Mouse (Mus musculus): ENCODE measurements around the gene Olfr102. TPM values are rescaled to one million over a fixed set of nuclear protein-coding genes. Genes with fewer than 3 reads are reported as not detected.
A peak's percentile ranks its signal among the peaks of the same experiment; 100 is the strongest.

Gene Olfr102
- polyA plus RNA-seq (2015; fragmentation: Nextera tagmentation; extraction: Ambion mirVana), result not detected in 2 replicates

DNA sequence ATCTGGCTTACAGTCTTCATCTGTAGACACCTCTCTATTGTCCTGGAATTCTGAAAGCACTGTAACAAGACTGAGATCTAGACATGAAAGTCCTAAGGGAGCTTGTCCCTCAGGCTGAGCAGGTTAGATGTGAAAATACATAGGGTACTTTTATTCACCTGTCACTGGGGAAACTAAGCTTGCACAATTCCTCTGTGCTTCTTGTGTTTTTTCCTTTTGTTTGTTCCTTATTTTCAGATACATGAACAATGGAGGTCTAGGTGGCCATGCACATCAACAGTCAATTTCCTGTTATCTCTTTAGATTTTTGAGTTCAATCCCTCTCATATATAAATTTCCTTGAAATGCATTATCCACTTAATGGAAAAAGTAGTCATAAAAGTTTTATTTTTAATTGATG is at the start of gene Olfr102:
Gene Olfr102 (minus strand): TSS at position 101 of the 400 bp plus-strand sequence.
- H3K9ac ChIP-seq, result no peak within 1 kb of the TSS
- H3K4me3 ChIP-seq, result no peak within 1 kb of the TSS
- H3K4me2 ChIP-seq, result no peak within 1 kb of the TSS
- H3K36me3 ChIP-seq, result no peaks in the 10 kb centered on the region
- no peak within 1 kb of the TSS for H3K27ac ChIP-seq
- H3K9me3 ChIP-seq, result no peaks in the 10 kb centered on the region
- H3K4me1 ChIP-seq, result no peaks in the 10 kb centered on the region
- no peaks in the 10 kb centered on the region for H3K27me3 ChIP-seq
- ATAC-seq (ENCODE audit: borderline replicate concordance, extremely low read depth, low FRiP score, low TSS enrichment), result no peak

DNA sequence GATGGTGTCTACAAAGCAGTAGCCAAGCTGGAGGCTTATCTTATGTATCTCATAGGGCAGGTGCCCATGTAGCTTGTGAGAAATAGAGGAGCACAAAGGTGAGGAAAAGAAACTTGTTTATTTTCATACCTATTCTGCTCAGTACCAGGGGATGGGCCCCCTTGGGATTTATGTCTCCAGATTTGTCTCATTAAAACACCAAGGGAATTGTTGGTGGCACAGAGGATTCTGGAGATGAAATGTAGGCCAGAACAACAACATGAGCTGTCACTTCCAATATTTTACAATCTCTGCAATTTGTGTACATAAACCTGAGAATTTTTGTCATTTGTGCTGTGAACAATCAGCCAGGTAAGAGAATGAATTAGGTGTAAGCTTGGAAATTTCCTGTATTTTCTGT is 42.4 kb upstream of the Olfr102 start, which contains the start of gene Olfr104-ps:
Gene Olfr104-ps (plus strand): TSS at position 301 of the 400 bp plus-strand sequence.
- no peaks in the 10 kb centered on the region for H3K36me3 ChIP-seq
- no peak within 1 kb of the TSS for H3K4me2 ChIP-seq
- no peaks in the 10 kb centered on the region for H3K9me3 ChIP-seq
- H3K4me1 ChIP-seq, result no peaks in the 10 kb centered on the region
- no peak within 1 kb of the TSS for H3K4me3 ChIP-seq
- no peak within 1 kb of the TSS for H3K27ac ChIP-seq
- ATAC-seq (ENCODE audit: borderline replicate concordance, extremely low read depth, low FRiP score, low TSS enrichment), result no peak
- H3K9ac ChIP-seq, result no peak within 1 kb of the TSS
- H3K27me3 ChIP-seq, result no peaks in the 10 kb centered on the region

DNA sequence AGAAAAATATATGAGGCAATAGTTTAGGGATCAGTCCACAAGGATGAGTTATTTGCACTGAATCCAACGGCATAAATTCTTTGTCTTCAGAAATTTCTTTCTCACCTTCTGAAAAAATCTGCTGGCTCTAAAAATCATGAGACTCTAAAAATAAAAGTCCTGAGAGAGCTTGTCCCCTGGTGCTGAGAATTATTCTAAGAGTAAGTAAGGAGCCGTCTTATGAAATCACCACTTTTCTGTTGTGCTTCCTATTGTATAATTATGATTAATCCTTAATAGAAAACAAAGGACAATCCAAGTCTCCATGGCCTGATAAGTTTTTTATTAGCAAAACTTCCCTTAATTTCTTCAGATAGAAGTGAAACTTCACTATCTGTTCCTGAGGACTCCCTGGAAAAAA is 22.7 kb upstream of the Olfr102 start, which contains the start of gene Olfr103:
Gene Olfr103 (minus strand): TSS at position 101 of the 400 bp plus-strand sequence.
- no peaks in the 10 kb centered on the region for H3K36me3 ChIP-seq
- H3K27ac ChIP-seq, result no peak within 1 kb of the TSS
- H3K4me1 ChIP-seq, result no peaks in the 10 kb centered on the region
- no peak within 1 kb of the TSS for H3K4me2 ChIP-seq
- no peak within 1 kb of the TSS for H3K4me3 ChIP-seq
- H3K27me3 ChIP-seq, result no peaks in the 10 kb centered on the region
- 77% methylated on average over 2 of the region's 2 CpGs for WGBS
- no peaks in the 10 kb centered on the region for H3K9me3 ChIP-seq
- no peak within 1 kb of the TSS for H3K9ac ChIP-seq
- no peak for ATAC-seq (ENCODE audit: borderline replicate concordance, extremely low read depth, low FRiP score, low TSS enrichment)

DNA sequence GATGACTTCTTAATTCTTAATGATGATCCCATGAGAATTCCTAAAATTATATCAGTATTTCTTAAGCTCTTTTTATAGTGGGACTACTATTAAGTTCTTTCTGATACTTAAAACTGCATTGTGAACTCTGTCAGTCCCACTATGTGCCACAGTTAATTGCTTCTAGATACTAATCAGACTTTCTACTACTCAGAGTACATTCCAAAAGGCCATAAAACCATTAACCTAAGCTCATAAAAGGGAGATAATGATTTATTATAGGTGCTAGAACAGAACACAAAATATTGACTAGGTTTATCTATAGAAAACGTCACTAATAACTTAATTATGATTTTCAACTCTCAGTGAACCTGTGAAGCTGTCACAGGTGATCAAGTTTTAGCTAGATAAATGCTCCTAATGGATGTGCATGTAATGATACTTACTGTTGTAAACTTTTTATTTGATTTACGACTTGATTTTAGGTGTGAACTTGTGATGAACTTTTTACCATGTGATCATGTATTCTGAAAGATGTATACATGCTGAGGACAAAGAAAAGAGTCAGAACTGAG is 6.6 kb downstream of the Olfr102 start:
- no peak overlapping the region for H3K9ac ChIP-seq
- H3K4me2 ChIP-seq, result no peak overlapping the region
- no peak overlapping the region for H3K27ac ChIP-seq
- H3K27me3 ChIP-seq, result no peaks in the 10 kb centered on the region
- 24% methylated on average over 2 of the region's 2 CpGs for WGBS
- H3K9me3 ChIP-seq, result no peaks in the 10 kb centered on the region
- H3K36me3 ChIP-seq, result no peaks in the 10 kb centered on the region
- no peak overlapping the region for H3K4me3 ChIP-seq
- no peak for ATAC-seq (ENCODE audit: borderline replicate concordance, extremely low read depth, low FRiP score, low TSS enrichment)
- no peaks in the 10 kb centered on the region for H3K4me1 ChIP-seq

DNA sequence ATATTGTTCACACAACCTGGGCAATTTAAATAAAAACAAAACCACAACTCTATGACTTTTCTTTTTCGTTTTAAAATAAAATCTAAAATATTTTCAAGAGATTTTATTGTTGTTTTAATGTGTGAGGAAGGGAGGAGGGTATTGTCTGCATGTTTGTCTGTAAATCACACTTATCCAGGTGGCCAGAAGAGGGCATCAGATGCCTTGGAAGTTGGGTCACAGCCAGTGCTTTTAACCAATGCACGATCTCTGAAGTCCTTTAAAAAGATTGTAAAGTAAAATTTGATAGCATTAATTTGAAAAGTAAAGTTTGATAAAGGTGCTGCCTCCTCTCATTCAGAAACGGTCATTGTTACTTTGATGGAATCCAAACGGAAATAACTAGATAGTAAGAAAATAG is 8.4 kb downstream of the Olfr102 start:
- Histone ChIP-seq H3K9me3 (no peaks in the 10 kb centered on the region), H3K27ac (no peak overlapping the region), H3K4me2 (no peak overlapping the region), H3K36me3 (no peaks in the 10 kb centered on the region), H3K4me3 (no peak overlapping the region), H3K4me1 (no peaks in the 10 kb centered on the region), H3K9ac (no peak overlapping the region), H3K27me3 (no peaks in the 10 kb centered on the region)
- ATAC-seq (ENCODE audit: borderline replicate concordance, extremely low read depth, low FRiP score, low TSS enrichment), result no peak
- 38% methylated on average over 4 of the region's 4 CpGs for WGBS

DNA sequence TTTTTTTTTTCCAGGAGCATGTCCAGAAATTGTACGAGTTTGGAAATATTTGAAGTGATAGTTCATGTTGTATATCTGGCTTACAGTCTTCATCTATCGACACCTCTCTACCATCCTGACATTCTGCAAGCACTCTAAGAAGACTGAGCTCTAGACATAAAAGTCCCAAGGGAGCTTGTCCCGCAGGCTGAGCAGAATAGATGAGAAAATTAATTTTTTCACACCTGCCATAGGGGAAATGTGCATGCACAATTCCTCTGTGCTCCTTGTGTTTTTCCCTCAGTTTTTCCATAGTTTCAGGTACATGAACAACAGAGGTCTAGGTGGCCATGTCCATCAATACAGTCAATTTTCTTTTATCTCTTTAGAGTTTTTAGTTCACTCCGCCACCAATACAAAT is 12.6 kb downstream of the Olfr102 start, which contains the start of gene Olfr101:
Gene Olfr101 (minus strand): TSS at position 101 of the 400 bp plus-strand sequence.
- Histone ChIP-seq H3K4me1 (no peaks in the 10 kb centered on the region), H3K4me3 (no peak within 1 kb of the TSS), H3K27ac (no peak within 1 kb of the TSS), H3K9me3 (no peaks in the 10 kb centered on the region), H3K27me3 (no peaks in the 10 kb centered on the region), H3K9ac (no peak within 1 kb of the TSS), H3K36me3 (no peaks in the 10 kb centered on the region), H3K4me2 (no peak within 1 kb of the TSS)
- ATAC-seq (ENCODE audit: borderline replicate concordance, extremely low read depth, low FRiP score, low TSS enrichment), result no peak
- WGBS, result 78% methylated on average over 4 of the region's 4 CpGs

DNA sequence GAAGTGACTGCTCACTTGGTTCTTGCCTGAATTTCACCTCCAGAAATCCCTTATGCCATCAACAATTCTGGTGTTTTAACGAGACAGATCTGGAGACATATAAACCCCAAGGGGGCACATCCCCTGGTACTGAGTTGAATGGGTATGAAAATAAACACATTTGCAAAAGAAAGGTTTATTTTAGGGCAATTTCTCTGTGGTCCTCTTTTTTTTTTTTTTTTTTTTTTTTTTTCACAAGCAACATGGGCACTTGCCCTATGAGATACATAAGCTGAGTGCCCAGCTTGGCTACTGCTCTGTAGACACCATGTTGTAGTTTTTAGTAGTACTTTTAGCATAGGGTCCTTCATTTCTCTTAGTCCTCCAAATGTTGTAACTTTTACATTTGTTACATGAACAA is 33.5 kb downstream of the Olfr102 start, which contains the start of gene Olfr99:
Gene Olfr99 (minus strand): TSS at position 101 of the 400 bp plus-strand sequence.
- 67% methylated on average over 1 of the region's 1 CpGs for WGBS

DNA sequence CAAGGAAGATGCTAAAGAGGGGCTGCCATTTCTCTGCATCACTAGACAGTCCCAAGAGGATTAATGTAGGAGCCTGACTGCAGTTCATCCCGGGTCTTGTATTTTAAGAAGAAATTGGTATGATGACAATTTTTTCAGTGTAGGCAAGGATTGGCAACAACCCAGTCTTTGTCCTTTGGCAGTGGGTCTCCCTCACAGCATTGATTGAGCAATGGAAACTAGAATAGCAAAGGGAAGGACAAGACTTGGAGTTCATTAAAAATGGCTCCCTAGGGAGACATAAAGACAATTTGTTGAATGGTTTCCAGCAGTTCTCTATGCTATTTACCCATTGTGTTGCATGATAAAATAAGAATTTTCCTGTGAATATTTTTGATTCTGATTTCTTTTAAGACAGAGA is 36.5 kb downstream of the Olfr102 start:
- no peaks in the 10 kb centered on the region for H3K36me3 ChIP-seq
- no peaks in the 10 kb centered on the region for H3K27me3 ChIP-seq
- H3K4me3 ChIP-seq, result no peak overlapping the region
- H3K9me3 ChIP-seq, result no peaks in the 10 kb centered on the region
- 66% methylated on average over 1 of the region's 1 CpGs for WGBS
- no peak for ATAC-seq (ENCODE audit: borderline replicate concordance, extremely low read depth, low FRiP score, low TSS enrichment)
- H3K4me1 ChIP-seq, result no peaks in the 10 kb centered on the region
- H3K4me2 ChIP-seq, result no peak overlapping the region
- H3K27ac ChIP-seq, result no peak overlapping the region
- no peak overlapping the region for H3K9ac ChIP-seq

More for the DNA sequence above, 33.5 kb downstream of the Olfr102 start, which contains the start of gene Olfr99:
- H3K9me3 ChIP-seq, result no peaks in the 10 kb centered on the region
- H3K36me3 ChIP-seq, result no peaks in the 10 kb centered on the region
- H3K4me1 ChIP-seq, result no peaks in the 10 kb centered on the region
- no peak within 1 kb of the TSS for H3K27ac ChIP-seq
- ATAC-seq (ENCODE audit: borderline replicate concordance, extremely low read depth, low FRiP score, low TSS enrichment), result no peak
- no peaks in the 10 kb centered on the region for H3K27me3 ChIP-seq
- H3K9ac ChIP-seq, result no peak within 1 kb of the TSS
- H3K4me3 ChIP-seq, result no peak within 1 kb of the TSS
- no peak within 1 kb of the TSS for H3K4me2 ChIP-seq

DNA sequence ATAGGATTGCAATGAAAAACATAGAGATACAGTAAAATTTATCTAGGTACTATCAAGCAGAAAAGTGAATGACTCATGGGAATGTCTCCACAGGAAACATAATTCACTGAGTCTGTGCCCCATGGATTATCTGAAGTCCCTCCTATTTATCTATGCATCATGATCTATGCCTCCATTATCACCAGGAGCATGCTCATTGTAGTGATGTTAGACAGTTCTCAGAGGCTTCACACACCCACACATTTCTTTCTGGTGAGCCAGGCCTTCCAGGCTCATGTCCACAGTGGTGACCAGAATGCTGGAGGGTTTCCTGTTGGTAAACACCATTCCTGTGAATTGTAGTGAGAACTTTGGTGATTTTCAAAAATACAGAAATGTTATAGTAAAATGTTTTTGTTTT is 40.3 kb downstream of the Olfr102 start:
- Histone ChIP-seq H3K4me3 (no peak overlapping the region), H3K27me3 (no peaks in the 10 kb centered on the region), H3K27ac (no peak overlapping the region), H3K4me2 (no peak overlapping the region), H3K9me3 (no peaks in the 10 kb centered on the region), H3K36me3 (no peaks in the 10 kb centered on the region), H3K9ac (no peak overlapping the region), H3K4me1 (no peaks in the 10 kb centered on the region)
- ATAC-seq (ENCODE audit: borderline replicate concordance, extremely low read depth, low FRiP score, low TSS enrichment), result no peak

DNA sequence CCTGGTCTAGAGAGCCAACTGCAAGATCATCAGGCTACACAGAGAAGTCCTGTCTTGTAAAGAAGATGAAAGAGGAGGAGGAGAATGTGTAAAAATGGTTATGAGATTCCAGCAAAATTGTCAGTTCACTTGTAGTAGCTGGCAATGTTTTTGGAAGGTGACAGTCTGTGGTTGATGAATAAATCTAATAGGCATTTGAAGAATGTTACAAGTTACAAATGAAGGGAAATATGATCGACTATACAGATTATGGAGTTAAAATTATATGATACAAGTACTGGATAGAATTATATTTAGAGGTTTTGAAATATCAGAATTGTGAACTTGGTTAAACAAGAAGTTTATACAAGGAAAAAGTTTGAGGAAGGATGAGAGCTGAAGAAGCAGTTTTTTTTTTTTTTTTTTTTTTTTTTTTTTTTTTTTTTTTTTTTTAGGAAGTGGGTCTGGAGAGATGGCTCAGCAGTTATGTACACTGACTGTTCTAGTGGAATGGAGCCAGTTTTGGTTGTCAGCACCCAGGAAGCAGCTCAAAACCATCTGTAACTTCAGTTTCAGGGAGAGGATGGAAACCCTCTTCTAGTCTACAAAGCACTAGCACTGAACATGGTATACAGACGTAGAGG is 41.1 kb downstream of the Olfr102 start:
- H3K4me2 ChIP-seq, result no peak overlapping the region

DNA sequence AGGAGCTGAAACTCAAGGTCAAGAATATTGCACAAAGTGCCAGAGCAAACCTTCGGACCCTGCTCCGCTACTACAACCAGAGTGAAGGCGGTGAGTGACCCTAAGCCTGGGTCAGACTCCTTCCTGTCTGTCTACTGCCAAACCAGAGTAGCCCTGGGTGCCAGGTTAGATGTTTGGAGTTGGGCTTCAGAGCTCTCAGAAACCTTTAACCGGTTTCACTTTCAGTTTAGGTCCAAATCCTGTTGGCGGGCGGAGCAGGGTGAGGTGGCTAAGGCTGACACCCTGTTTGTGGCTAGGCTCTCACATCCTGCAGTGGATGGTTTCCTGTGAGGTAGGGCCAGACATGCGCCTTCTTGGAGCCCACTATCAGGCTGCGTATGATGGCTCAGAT is 46.2 kb downstream of the Olfr102 start:
- WGBS, result 53% methylated on average over 8 of the region's 8 CpGs
- no peaks in the 10 kb centered on the region for H3K27me3 ChIP-seq
- peak overlapping the region; percentile 95 for H3K4me2 ChIP-seq
- H3K36me3 ChIP-seq, result no peaks in the 10 kb centered on the region
- H3K9me3 ChIP-seq, result no peaks in the 10 kb centered on the region
- no peak overlapping the region for H3K27ac ChIP-seq
- H3K4me1 ChIP-seq, result no peaks in the 10 kb centered on the region
- peak overlapping the region; percentile 53 for H3K4me3 ChIP-seq
- peak; percentile 43; the same call in 1 of the 2 replicates for ATAC-seq (ENCODE audit: borderline replicate concordance, extremely low read depth, low FRiP score, low TSS enrichment)
- no peak overlapping the region for H3K9ac ChIP-seq

More for the DNA sequence above, 41.1 kb downstream of the Olfr102 start:
- ATAC-seq (ENCODE audit: borderline replicate concordance, extremely low read depth, low FRiP score, low TSS enrichment), result no peak
- no peak overlapping the region for H3K4me3 ChIP-seq
- no peaks in the 10 kb centered on the region for H3K4me1 ChIP-seq
- no peaks in the 10 kb centered on the region for H3K36me3 ChIP-seq
- H3K9me3 ChIP-seq, result no peaks in the 10 kb centered on the region
- H3K9ac ChIP-seq, result no peak overlapping the region
- WGBS, result 73% methylated on average over 2 of the region's 2 CpGs
- no peaks in the 10 kb centered on the region for H3K27me3 ChIP-seq
- H3K27ac ChIP-seq, result no peak overlapping the region

DNA sequence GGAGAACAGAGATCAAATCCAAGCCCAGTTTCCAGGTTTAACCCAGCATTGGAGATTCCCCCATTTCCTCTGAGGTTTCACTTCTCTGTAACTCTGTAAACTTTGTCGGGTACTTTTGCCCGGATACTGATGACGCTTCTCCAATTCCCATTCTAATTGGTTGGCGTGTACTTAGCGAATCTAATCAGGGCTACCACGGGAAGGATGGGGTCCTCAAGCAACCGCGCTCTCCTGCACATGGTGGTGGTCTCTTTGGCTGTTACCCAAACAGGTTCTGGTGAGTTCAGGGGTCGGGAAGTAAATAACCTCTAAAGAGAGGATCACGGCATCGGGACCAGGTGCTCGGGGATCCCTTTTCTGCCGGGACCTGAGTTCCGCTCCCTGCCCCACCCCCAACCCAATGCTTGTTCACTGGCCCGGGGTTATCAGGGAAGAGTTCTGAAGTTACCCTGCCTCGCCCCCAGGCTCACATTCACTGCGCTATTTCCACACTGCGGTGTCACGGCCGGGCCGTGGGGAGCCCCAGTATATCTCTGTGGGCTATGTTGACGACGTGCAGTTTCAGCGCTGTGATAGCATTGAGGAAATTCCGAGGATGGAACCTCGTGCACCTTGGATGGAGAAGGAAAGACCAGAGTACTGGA is 46.7 kb downstream of the Olfr102 start, which contains the start of gene H2-M3:
Gene H2-M3 (plus strand): TSS at position 163 of the 644 bp plus-strand sequence.
- Histone ChIP-seq H3K4me3 (peak within 1 kb of the TSS; percentile 53), H3K4me1 (no peaks in the 10 kb centered on the region), H3K4me2 (peak within 1 kb of the TSS; percentile 95), H3K9me3 (no peaks in the 10 kb centered on the region), H3K9ac (no peak within 1 kb of the TSS), H3K36me3 (no peaks in the 10 kb centered on the region), H3K27ac (no peak within 1 kb of the TSS), H3K27me3 (no peaks in the 10 kb centered on the region)
- ATAC-seq (ENCODE audit: borderline replicate concordance, extremely low read depth, low FRiP score, low TSS enrichment), result peak; percentile 93
- WGBS, result 1% methylated on average over 26 of the region's 26 CpGs

Data from lung, embryonic 15.5 days (tissue).